Mouse (Mus musculus) heart, embryonic 16.5 days (tissue): ENCODE results near the gene Tnc. TPM values are rescaled to one million over a fixed set of nuclear protein-coding genes. Genes with fewer than 3 reads are reported as not detected.

Experiments used
- ATAC-seq: fragments of 200-750 bp; cut with Nextera tagmentation; replicated peaks from 2 replicates; pipeline ENCODE4 v1.8.0; 2017; ENCODE audit warnings: moderate number of reproducible peaks; ENCODE audit not compliant: insufficient read depth, low FRiP score; ENCODE audit errors: extremely low read depth
- H3K27ac ChIP-seq: fragments of 300-500 bp; sonication (generic); 2 replicates; pipeline ENCODE4 v1.5.1; 2014; ENCODE audit warnings: mild to moderate bottlenecking, low read length, control low read depth, moderate library complexity
- H3K27me3 ChIP-seq: fragments of 300-500 bp; sonication (generic); 2 replicates; pipeline ENCODE4 v1.6.1; 2014; ENCODE audit warnings: low read length, mixed read lengths; ENCODE audit not compliant: control insufficient read depth, insufficient read depth
- H3K36me3 ChIP-seq: fragments of 300-500 bp; sonication (generic); 2 replicates; pipeline ENCODE4 v1.6.1; 2014; ENCODE audit not compliant: control insufficient read depth, insufficient read depth
- H3K4me1 ChIP-seq: fragments of 300-500 bp; sonication (generic); 2 replicates; pipeline ENCODE4 v1.6.1; 2014; ENCODE audit warnings: low read length, mixed read lengths; ENCODE audit not compliant: control insufficient read depth, insufficient read depth
- H3K4me2 ChIP-seq: fragments of 300-500 bp; sonication (generic); 2 replicates; pipeline ENCODE4 v1.6.1; 2014; ENCODE audit warnings: low read depth, mild to moderate bottlenecking, control low read depth, low read length
- H3K4me3 ChIP-seq: fragments of 300-500 bp; sonication (generic); 2 replicates; pipeline ENCODE4 v1.5.1; 2014; ENCODE audit warnings: mild to moderate bottlenecking, control low read depth, low read length
- H3K9ac ChIP-seq: fragments of 300-500 bp; sonication (generic); 2 replicates; pipeline ENCODE4 v1.6.1; 2014; ENCODE audit warnings: low read length, control low read depth
- H3K9me3 ChIP-seq: fragments of 300-500 bp; sonication (generic); replicated peaks from 2 replicates; pipeline ENCODE4 v1.6.1; 2016; ENCODE audit warnings: low read length; ENCODE audit not compliant: control insufficient read depth
- WGBS: fragments of 180-500 bp; shearing (Covaris S2); extraction: QIAGEN DNeasy Blood & Tissue Kit; methylation state at CpG from one replicate; pipeline ENCODE4 v1.1.7; 2014; 5-methylcytosine and 5-hydroxymethylcytosine counted together
- polyA plus RNA-seq: library from polyadenylated mRNA; unstranded; fragments of >200 nt; fragmentation: Nextera tagmentation; extraction: Ambion mirVana; gene quantifications from 2 replicates; pipeline ENCODE4 v1.2.1, GENCODE M21; 2015

Tnc gene
- polyA plus RNA-seq, 1 experiment from 2014 or later = 31.3 TPM

DNA sequence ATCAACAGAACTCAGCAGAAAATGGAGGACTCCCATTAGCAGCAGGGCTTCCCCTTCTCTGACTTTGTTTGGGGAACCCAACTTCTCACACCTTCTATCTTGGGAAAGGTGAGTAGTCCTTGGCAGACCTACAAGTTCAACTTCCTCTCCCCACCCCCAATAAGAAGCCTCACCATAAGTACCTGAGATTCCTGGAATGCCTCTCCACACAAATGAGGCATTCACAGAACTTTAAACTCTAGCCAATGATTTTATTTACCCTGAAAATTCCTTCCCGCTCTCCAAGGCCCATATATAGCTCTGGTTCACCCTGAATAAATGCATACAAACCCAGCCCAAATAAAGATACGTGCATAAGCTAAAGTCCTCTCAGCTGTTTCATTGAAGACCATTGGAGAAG, 9.3 kb downstream of the Tnc start:
- Histone ChIP-seq H3K27me3 (no peaks in the 10 kb centered on the region), H3K4me2 (no peak overlapping the region), H3K27ac (no peak overlapping the region), H3K36me3 (no peaks in the 10 kb centered on the region), H3K4me1 (no peaks in the 10 kb centered on the region), H3K9me3 (no peaks in the 10 kb centered on the region), H3K4me3 (no peak overlapping the region), H3K9ac (no peak overlapping the region)
- ATAC-seq = no peak
- 80% methylated on average over 2 of the region's 2 CpGs for WGBS

DNA sequence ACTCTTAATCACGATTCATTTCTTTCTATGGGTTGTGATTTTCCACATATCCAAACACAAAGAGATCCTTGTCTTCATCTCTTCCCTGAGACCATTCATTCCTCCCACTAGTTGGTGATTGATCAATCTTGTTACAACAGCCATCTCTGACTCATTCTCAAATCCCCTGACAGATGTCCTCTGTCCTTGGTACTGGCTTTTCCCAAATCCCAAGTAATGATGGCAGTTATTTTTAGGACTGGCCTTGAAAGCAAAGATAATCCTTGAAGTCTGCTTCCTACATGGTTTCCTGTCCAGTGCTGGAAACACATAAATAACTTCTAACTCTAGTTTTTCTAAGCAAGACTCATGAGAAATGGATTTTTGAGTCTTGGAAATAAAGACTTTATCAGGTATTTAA, 12.1 kb downstream of the Tnc start:
- Histone ChIP-seq H3K36me3 (no peaks in the 10 kb centered on the region), H3K27ac (no peak overlapping the region), H3K4me1 (no peaks in the 10 kb centered on the region), H3K9me3 (no peaks in the 10 kb centered on the region), H3K27me3 (no peaks in the 10 kb centered on the region), H3K4me3 (no peak overlapping the region), H3K4me2 (no peak overlapping the region), H3K9ac (no peak overlapping the region)
- ATAC-seq = no peak
- 62% methylated on average over 1 of the region's 1 CpGs for WGBS

DNA sequence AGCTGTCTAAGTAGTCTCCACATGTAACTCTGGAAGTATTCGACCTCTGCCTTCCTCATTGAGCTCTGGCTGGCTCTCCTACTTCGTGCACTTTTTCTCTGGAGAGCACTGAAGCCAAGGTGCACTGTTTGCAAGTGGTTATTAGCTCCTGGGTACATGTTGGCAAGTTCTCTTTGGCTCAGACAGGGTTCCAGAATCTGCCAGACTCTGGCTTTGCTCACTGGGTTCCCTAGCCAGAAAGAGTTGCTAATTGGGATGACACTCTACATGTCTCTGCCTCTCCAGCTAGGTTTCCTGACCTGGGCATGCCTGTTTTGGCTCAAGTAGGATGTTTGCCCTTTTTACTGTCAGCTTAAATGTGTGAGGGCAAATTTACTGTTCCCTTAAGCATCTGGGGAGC, 13.6 kb downstream of the Tnc start:
- Histone ChIP-seq H3K4me1 (no peaks in the 10 kb centered on the region), H3K36me3 (no peaks in the 10 kb centered on the region), H3K4me3 (no peak overlapping the region), H3K27ac (no peak overlapping the region), H3K9me3 (no peaks in the 10 kb centered on the region), H3K27me3 (no peaks in the 10 kb centered on the region), H3K4me2 (no peak overlapping the region), H3K9ac (no peak overlapping the region)
- no peak for ATAC-seq
- WGBS = 43% methylated on average over 2 of the region's 2 CpGs

DNA sequence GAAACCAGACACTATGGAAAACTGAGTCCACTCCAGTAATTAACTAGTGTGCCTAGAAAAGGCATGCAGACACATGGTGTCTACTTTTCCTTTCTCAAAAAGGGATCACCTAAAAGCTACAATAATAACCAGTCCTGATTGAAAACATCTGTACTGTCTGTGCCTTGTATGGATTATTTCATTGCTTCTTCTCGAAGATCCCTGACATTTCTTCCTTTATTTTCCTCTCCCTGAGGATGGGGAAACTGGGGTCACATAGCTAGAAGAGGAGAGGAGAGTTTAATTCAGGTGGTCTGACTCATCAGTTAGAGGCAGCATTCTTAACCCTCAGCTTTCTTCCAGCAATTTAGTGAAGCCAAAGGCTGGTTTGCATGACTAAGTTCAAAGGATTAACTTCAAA, 17.3 kb downstream of the Tnc start:
- Histone ChIP-seq H3K36me3 (no peaks in the 10 kb centered on the region), H3K4me2 (no peak overlapping the region), H3K27ac (no peak overlapping the region), H3K27me3 (no peaks in the 10 kb centered on the region), H3K9ac (no peak overlapping the region), H3K4me1 (no peaks in the 10 kb centered on the region), H3K9me3 (no peaks in the 10 kb centered on the region), H3K4me3 (no peak overlapping the region)
- ATAC-seq = no peak
- 44% methylated on average over 1 of the region's 1 CpGs for WGBS

DNA sequence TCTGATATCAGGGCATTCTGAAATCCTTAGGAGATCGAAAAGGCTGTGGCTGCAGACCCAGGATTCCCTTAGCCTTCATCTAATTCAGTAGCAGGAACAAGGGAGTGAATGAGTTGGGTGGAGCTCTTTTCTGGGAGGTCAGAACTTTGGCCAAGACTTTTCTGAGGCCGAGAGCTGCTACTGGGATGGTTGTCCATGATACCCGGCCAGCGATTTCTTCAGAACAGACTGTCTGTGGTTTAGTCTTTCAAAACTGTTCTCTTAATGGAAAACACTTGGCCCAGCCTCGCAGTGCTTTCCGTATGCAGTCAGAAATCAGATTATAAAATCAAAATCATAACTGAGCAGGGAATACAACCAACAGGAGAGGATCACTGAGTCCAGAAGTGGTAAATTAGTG, 21.2 kb downstream of the Tnc start:
- 90% methylated on average over 6 of the region's 6 CpGs for WGBS
- no peak overlapping the region for H3K4me3 ChIP-seq
- no peak for ATAC-seq

DNA sequence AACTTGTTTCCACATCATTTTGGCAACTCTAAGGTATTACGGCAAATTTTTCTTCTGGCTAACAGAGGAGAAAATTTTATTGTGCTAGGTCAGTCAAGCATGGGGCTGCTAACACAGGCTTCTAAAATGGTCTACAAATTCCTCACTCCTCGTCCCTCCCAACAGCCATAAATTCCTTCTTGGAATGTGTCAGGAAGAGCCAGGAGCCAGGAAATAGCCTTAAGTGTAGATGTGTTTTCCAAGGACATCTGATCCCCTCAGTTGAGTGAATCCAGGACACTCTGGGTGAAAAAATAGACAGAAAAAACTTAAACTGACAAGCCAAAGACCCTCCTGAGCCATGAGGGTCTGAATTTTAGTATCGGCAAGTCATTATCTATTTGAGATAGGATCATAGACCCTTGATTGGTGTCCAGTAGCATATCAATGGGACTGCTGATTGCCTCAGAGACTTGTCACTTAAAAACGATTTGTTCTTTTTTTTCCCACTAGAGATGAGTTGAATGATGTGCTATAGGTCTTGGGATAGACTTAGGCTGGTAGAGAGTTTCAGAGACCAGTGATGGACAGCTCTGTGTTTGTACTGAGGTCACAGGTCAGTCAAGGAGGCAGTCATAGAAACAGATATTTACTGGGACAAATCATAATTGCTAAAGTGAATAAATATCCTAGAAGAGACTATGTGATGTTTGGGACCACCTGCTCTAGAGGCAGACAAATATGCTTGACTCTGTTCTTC, 22.6 kb downstream of the Tnc start:
- H3K36me3 ChIP-seq = no peaks in the 10 kb centered on the region
- no peaks in the 10 kb centered on the region for H3K27me3 ChIP-seq
- H3K27ac ChIP-seq = no peak overlapping the region
- ATAC-seq = no peak
- no peak overlapping the region for H3K4me2 ChIP-seq
- no peak overlapping the region for H3K4me3 ChIP-seq
- no peaks in the 10 kb centered on the region for H3K9me3 ChIP-seq
- H3K9ac ChIP-seq = no peak overlapping the region
- 31% methylated on average over 4 of the region's 4 CpGs for WGBS
- H3K4me1 ChIP-seq = no peaks in the 10 kb centered on the region

More for the DNA sequence above, 21.2 kb downstream of the Tnc start:
- Histone ChIP-seq H3K27me3 (no peaks in the 10 kb centered on the region), H3K9ac (no peak overlapping the region), H3K27ac (no peak overlapping the region), H3K4me2 (no peak overlapping the region), H3K4me1 (no peaks in the 10 kb centered on the region), H3K9me3 (no peaks in the 10 kb centered on the region), H3K36me3 (no peaks in the 10 kb centered on the region)

DNA sequence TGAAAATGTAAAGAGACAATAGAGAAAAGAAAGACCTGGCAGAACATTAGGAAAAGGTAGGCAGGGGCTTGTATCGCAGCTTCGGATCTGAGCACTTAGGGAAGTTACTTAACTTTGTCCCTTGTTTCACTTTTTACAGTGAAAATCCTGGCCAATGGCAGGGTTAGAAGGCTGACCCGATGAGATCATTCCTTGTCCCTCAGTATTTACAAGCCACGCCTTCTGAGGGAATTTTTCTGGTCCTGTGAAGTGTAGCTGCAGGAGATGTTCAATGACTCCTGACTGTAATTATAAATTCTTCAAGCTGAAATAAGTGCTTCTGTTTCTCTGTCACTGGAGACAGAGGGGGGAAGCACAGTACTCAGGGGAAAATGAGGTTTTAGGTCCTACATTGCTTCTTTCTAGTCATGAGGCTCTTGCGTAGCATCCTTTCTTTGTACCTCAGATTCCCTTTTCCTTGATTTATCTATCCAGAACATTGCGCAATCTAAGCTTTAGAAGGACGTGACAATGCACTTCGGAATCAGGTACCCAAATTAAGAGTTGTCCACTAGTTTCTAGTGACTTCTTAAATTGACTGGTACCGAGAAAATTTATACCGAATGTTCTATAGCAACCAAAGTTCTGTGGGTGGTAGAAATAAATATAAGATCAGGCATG, 25.8 kb downstream of the Tnc start:
- Histone ChIP-seq H3K4me1 (no peaks in the 10 kb centered on the region), H3K4me3 (no peak overlapping the region), H3K4me2 (no peak overlapping the region), H3K9ac (no peak overlapping the region), H3K27ac (no peak overlapping the region), H3K27me3 (no peaks in the 10 kb centered on the region), H3K36me3 (no peaks in the 10 kb centered on the region), H3K9me3 (no peaks in the 10 kb centered on the region)
- no peak for ATAC-seq
- WGBS = 84% methylated on average over 10 of the region's 10 CpGs

DNA sequence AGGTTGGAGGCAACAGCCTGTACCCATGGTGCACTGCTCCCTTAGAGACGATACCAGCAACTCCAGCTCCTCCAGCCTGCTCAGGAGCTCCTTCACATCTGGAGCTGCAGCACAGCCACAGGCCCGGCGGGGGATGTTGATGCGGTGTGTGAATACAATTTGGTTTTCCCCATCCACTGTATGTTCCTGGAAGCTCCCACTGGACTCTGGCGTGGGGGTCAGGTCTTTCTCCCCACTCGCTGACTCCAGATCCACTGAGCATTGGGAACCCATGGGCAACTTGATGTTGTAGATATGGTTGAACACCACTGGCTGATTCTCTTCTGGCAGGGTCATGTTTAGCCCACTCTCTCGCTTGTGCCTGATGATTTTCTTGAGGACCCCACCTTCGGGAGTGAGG, 26.7 kb downstream of the Tnc start:
- no peak overlapping the region for H3K27ac ChIP-seq
- no peak for ATAC-seq
- 82% methylated on average over 8 of the region's 8 CpGs for WGBS

DNA sequence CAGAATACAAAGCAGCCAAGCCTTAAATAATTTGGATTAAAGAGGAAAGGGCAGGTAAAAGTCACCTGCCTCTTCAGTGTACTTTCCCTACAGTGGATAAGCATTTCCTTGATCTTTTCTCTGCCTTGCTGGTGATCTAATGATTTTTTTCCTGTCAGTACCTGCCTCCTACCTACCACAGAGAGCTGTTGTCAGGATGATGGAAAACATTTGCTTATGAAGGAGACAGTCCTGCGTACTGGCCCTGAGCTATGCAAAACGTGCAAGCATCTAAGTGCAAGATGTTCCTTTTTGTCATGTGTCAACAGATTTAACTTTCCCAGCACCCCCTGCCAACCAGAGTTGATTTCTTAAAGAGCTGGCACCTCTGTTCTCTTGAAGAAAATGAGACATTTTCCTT, 35.5 kb downstream of the Tnc start:
- H3K4me2 ChIP-seq = no peak overlapping the region

More for the DNA sequence above, 26.7 kb downstream of the Tnc start:
- no peaks in the 10 kb centered on the region for H3K4me1 ChIP-seq
- no peaks in the 10 kb centered on the region for H3K9me3 ChIP-seq
- H3K36me3 ChIP-seq = no peaks in the 10 kb centered on the region
- no peaks in the 10 kb centered on the region for H3K27me3 ChIP-seq
- H3K4me3 ChIP-seq = no peak overlapping the region
- no peak overlapping the region for H3K9ac ChIP-seq
- H3K4me2 ChIP-seq = no peak overlapping the region

More for the DNA sequence above, 35.5 kb downstream of the Tnc start:
- no peaks in the 10 kb centered on the region for H3K27me3 ChIP-seq
- WGBS = 22% methylated on average over 2 of the region's 2 CpGs
- no peak overlapping the region for H3K27ac ChIP-seq
- H3K4me1 ChIP-seq = no peaks in the 10 kb centered on the region
- no peak for ATAC-seq
- H3K9me3 ChIP-seq = no peaks in the 10 kb centered on the region
- H3K4me3 ChIP-seq = no peak overlapping the region
- H3K36me3 ChIP-seq = no peaks in the 10 kb centered on the region
- no peak overlapping the region for H3K9ac ChIP-seq
